Mouse (Mus musculus) heart, adult 10 weeks (tissue): ENCODE measurements around the gene Stard8. TPM values are rescaled to one million over a fixed set of nuclear protein-coding genes. Genes with fewer than 3 reads are reported as not detected.

Experiments
- polyA plus RNA-seq: library from polyadenylated mRNA; stranded (reverse); fragments of 350-450 nt; fragmentation: Illumina TruSeq; extraction: RNeasy Lipid Tissue Mini Kit (QIAGEN cat#74804); gene quantifications from one replicate; pipeline ENCODE4 v1.2.3, GENCODE M21; 2014; ENCODE audit warnings: low read depth, low replicate concordance

The Stard8 gene
- 29.6 TPM for polyA plus RNA-seq

DNA sequence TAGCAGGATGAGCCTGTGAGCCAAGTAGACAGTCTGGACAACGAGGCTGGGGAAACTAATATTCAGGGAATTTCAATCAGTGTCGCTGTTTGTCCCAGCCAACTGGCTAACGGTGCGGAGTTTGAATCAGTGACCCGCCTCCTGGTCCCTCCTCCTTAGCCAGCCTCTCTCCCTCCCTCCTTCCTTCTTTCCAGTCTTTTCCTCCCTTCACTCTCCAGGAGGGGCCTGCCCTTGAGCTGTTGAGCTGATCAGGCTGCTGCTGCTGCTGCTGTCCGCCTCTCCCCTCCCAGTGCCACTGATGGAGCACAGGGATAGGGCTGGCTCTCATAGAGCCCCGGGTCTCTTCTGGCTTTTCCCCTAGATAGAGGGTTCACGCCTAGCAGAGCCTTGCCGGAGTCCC lies at the start of gene Stard8:
Gene Stard8, plus strand, starts transcription at position 203 of the 400 bp plus-strand sequence.

Other genes with a start within 250 kb of the Stard8 start
- gene Ophn1, start 112.2 kb upstream of the Stard8 start, polyA plus RNA-seq, result 11.9 TPM
- gene Yipf6, start 66.9 kb upstream of the Stard8 start, polyA plus RNA-seq, result 14.8 TPM
- 14.7 TPM for gene Efnb1, start 132.9 kb downstream of the Stard8 start, polyA plus RNA-seq